Mouse (Mus musculus): ENCODE data around the gene Rasd1.

DNA sequence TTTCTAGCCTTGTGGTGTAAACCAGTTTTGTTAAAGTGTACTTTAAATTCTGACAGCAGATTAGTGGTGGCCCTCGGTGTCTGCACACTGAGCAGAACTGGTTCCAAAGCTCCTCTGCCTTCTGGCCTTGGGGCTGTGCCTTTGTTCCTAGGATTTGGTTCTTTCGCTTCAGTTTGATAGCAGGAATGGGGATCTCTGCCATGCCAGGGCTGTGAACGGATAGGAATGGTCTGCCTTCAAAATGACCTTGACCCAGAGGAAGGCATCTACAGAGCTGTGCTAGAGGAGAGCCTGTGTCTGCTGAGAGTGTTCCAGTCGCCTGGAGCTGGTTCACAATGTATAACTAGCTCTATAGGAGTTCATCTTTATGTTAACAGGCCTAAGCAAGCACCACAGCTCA, 5.3 kb downstream of the Rasd1 start:
- no peak for TF ChIP-seq CTCF (conservative IDR thresholded peaks at IDR 0.05; ENCODE audit: insufficient read depth, insufficient read length, low read depth, low read length)
- TF ChIP-seq POLR2A (IDR thresholded peaks at IDR 0.05; ENCODE audit: low read depth, low read length), result no peak
